Mouse (Mus musculus) stomach, postnatal 0 days (tissue): Measurements from ENCODE around the gene Tgfbr3.

Source experiments
- CTCF ChIP-seq: IDR thresholded peaks from 2 replicates; pipeline ENCODE4 v1.5.1; 2016; ENCODE audit warnings: antibody characterized with exemption, low read depth, mild to moderate bottlenecking, moderate library complexity
- EP300 ChIP-seq: optimal IDR thresholded peaks from 2 replicates; pipeline ENCODE3; 2016; ENCODE audit warnings: antibody characterized with exemption

DNA sequence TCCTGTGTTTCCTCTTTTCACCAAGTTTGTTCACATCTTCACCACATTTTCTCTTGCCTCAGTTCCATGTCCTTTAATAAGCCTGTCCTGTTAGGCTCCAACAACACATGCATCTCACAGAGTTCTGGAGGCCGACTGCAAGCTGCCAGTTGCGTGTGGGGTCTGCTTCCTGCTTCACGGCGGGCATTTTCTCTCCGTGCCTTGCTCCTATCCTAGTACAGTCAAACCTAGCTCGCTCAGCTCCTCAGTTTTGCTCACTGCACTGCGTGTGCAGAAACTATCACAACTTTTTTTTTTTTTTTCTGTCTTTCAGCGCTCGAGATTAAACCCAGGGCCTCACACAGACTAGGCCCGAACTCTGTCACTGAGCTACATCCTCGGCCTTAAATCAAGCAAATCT lies 9.4 kb upstream of the Tgfbr3 start:
- no peak for TF ChIP-seq CTCF
- no peak for TF ChIP-seq EP300
